Mouse (Mus musculus) liver, embryonic 14.5 days (tissue): ENCODE data around the gene Kif5c.

Experiments used
- CTCF ChIP-seq: IDR thresholded peaks from 2 replicates; pipeline ENCODE4 v1.5.1; 2016; ENCODE audit warnings: antibody characterized with exemption, low read depth, control low read depth
- EP300 ChIP-seq: IDR thresholded peaks from 2 replicates; pipeline ENCODE4 v1.6.1; 2016; ENCODE audit warnings: antibody characterized with exemption, low read depth

- TF ChIP-seq EP300 (no peak), CTCF (no peak)
Observed at GRCm38 (mm10) chr2:49727686-49728085, 108.6 kb downstream of the Kif5c start.
